Mouse (Mus musculus) myocyte (in vitro differentiated cells): Measurements from ENCODE around the gene Numb.

Experiments used
- E2F4 ChIP-seq: IDR thresholded peaks from one replicate; pipeline ENCODE4 v1.6.1; 2011; ENCODE audit warnings: mild to moderate bottlenecking, control low read depth, moderate library complexity; ENCODE audit not compliant: insufficient read depth
- MAX ChIP-seq: IDR thresholded peaks from one replicate; pipeline ENCODE4 v1.6.1; 2011; ENCODE audit warnings: low read depth, mild to moderate bottlenecking, control low read depth
- MYOD1 ChIP-seq, 3 experiments: IDR thresholded peaks; one replicate each; pipeline ENCODE4 v1.6.1; 2011; ENCODE audit warnings: control low read depth in 2 of 3, low read depth in 2 of 3, mild to moderate bottlenecking in 2 of 3, moderate library complexity in 1 of 3; ENCODE audit not compliant: insufficient read length in 2 of 3, control insufficient read depth in 1 of 3
- MYOG ChIP-seq, 3 experiments: IDR thresholded peaks; one replicate each; pipeline ENCODE4 v1.6.1; 2011; ENCODE audit warnings: control low read depth in 2 of 3, low read depth in 2 of 3, mild to moderate bottlenecking in 2 of 3; ENCODE audit not compliant: insufficient read length in 2 of 3, control insufficient read depth in 1 of 3, insufficient read depth in 1 of 3
- POLR2A ChIP-seq: IDR thresholded peaks from one replicate; pipeline ENCODE4 v1.6.1; 2011; ENCODE audit warnings: low read depth, mild to moderate bottlenecking, control low read depth, moderate library complexity; ENCODE audit not compliant: insufficient read length
- POLR2AphosphoS2 ChIP-seq: IDR thresholded peaks from one replicate; pipeline ENCODE4 v1.6.1; 2011; ENCODE audit warnings: low read depth, control low read depth; ENCODE audit not compliant: insufficient read length
- TCF12 ChIP-seq: IDR thresholded peaks from one replicate; pipeline ENCODE4 v1.6.1; 2011; ENCODE audit warnings: mild to moderate bottlenecking, control low read depth; ENCODE audit not compliant: poor library complexity, insufficient read depth, severe bottlenecking
- TCF3 ChIP-seq: IDR thresholded peaks from one replicate; pipeline ENCODE4 v1.6.1; 2011; ENCODE audit warnings: low read depth, control low read depth; ENCODE audit not compliant: insufficient read length
- USF1 ChIP-seq: IDR thresholded peaks from one replicate; pipeline ENCODE4 v1.6.1; 2011; ENCODE audit warnings: low read depth, mild to moderate bottlenecking, control low read depth, moderate library complexity

- TF ChIP-seq POLR2A = no peak
- TF ChIP-seq MYOG (IDR thresholded peaks at IDR 0.05; ENCODE audit: control insufficient read depth in 1 of 3, insufficient read depth in 1 of 3, insufficient read length in 2 of 3, low read depth in 2 of 3) = no peak
- no peak for TF ChIP-seq TCF12
- no peak for TF ChIP-seq MAX
- no peak for TF ChIP-seq POLR2AphosphoS2
- no peak for TF ChIP-seq E2F4
- TF ChIP-seq MYOD1 (IDR thresholded peaks at IDR 0.05; ENCODE audit: control insufficient read depth in 1 of 3, insufficient read length in 2 of 3, low read depth in 2 of 3) = no peak
- TF ChIP-seq USF1 = no peak
- TF ChIP-seq TCF3 = no peak
Measured at GRCm38 (mm10) chr12:83947260-83947811, 25.6 kb upstream of the Numb start.
